Mouse (Mus musculus) C2C12 (cell line): ENCODE results near the gene Pts. TPM values are rescaled to one million over a fixed set of nuclear protein-coding genes. Genes with fewer than 3 reads are reported as not detected.
A peak's percentile ranks its signal among the peaks of the same experiment; 100 is the strongest.

ENCODE experiments used
- H3K27me3 ChIP-seq: one replicate; pipeline ENCODE4 v1.6.1; 2011; ENCODE audit not compliant: control insufficient read depth, insufficient read depth, insufficient read length
- H3K36me3 ChIP-seq: one replicate; pipeline ENCODE4 v1.6.1; 2011; ENCODE audit not compliant: control insufficient read depth, insufficient read depth
- H3K4me3 ChIP-seq: one replicate; pipeline ENCODE4 v1.5.1; 2011; ENCODE audit warnings: mild to moderate bottlenecking, control low read depth; ENCODE audit not compliant: poor library complexity, insufficient read depth, severe bottlenecking
- H3K79me2 ChIP-seq: one replicate; pipeline ENCODE4 v1.6.1; 2011; ENCODE audit not compliant: control insufficient read depth, insufficient read depth
- H3K79me3 ChIP-seq: one replicate; pipeline ENCODE4 v1.6.1; 2011; ENCODE audit warnings: low read depth, control low read depth
- H3ac ChIP-seq: one replicate; pipeline ENCODE3; 2011; ENCODE audit warnings: low read depth; ENCODE audit not compliant: control insufficient read depth, insufficient read length
- CEBPB ChIP-seq: IDR thresholded peaks from one replicate; pipeline ENCODE4 v1.6.1; 2011; ENCODE audit warnings: low read depth, mild to moderate bottlenecking, control low read depth, moderate library complexity
- CTCF ChIP-seq: IDR thresholded peaks from one replicate; pipeline ENCODE4 v1.5.1; 2011; ENCODE audit not compliant: control insufficient read depth, insufficient read depth, insufficient read length
- FOSL1 ChIP-seq: IDR thresholded peaks from one replicate; pipeline ENCODE4 v1.8.0; 2011; ENCODE audit warnings: mild to moderate bottlenecking, low read length; ENCODE audit not compliant: poor library complexity, insufficient read depth, severe bottlenecking
- MAX ChIP-seq: IDR thresholded peaks from one replicate; pipeline ENCODE4 v1.6.1; 2011; ENCODE audit warnings: mild to moderate bottlenecking, control low read depth
- MYOD1 ChIP-seq: IDR thresholded peaks from one replicate; pipeline ENCODE4 v1.6.1; 2011; ENCODE audit warnings: low read depth; ENCODE audit not compliant: control insufficient read depth, insufficient read length
- MYOG ChIP-seq: IDR thresholded peaks from one replicate; pipeline ENCODE4 v1.6.1; 2011; ENCODE audit not compliant: control insufficient read depth, insufficient read length; ENCODE audit errors: extremely low read depth
- USF1 ChIP-seq: IDR thresholded peaks from one replicate; pipeline ENCODE4 v1.6.1; 2011; ENCODE audit warnings: low read depth, mild to moderate bottlenecking, control low read depth, moderate library complexity
- long read RNA-seq, 2 experiments: library from polyadenylated mRNA; unstranded; transcript quantifications; one replicate each; pipeline ENCODE4 v2.0.0; 2019 to 2020
- polyA plus RNA-seq: library from polyadenylated mRNA; unstranded; fragments of >200 nt; fragmentation: generic; extraction: Trizol; gene quantifications from one replicate; pipeline ENCODE4 v1.2.1, GENCODE M21; 2012; ENCODE audit warnings: missing spikeins

Gene Pts
- polyA plus RNA-seq = 11.0 TPM
- long read RNA-seq, experiment 1, full-length matches to known transcripts = 22 of 33 reads
- long read RNA-seq, experiment 1, partial matches to known transcripts = 1 of 33 reads
- long read RNA-seq, experiment 1, other reads (novel, unspliced or antisense) = 10 of 33 reads
- long read RNA-seq, experiment 2, transcript Pts-201 (6 exons, 1,046 nt) = major isoform, 9 of 11 reads
- long read RNA-seq, experiment 2, partial matches to known transcripts = 0 of 11 reads
- long read RNA-seq, experiment 2, other reads (novel, unspliced or antisense) = 2 of 11 reads

DNA sequence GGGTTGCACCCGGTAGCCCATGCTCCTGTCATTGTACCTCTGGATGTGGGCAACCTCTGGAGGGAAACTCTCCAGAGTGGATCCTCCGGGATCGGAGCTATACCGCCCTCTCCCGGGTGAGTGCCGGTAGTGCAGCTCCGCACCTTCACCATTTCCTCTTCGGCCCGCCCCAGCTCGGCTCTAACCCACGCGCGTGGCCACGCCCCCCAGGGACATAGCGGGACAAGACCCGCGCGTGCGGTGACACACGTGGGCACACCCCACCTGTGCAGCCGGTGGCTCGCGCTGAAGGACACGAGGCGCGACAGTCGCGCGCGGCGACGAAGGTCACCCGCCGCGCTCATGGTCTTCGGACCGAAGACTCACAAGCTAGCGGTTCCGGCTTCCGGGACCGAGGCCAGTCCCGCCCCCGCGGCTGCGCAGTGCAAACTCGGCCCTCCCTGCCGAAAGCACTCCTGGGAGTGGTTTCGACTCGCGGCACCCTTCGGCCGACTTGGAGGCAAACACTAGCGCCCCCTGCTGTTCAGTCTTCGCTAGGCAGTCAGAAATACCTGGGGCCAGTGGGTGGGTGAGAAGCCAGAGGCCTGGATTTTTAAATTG lies at the start of gene Pts:
TSS of gene Pts (minus strand) at position 432 of the 600 bp plus-strand sequence.
- peak; percentile 65 for TF ChIP-seq MAX
- no peak for TF ChIP-seq MYOD1
- no peak for TF ChIP-seq FOSL1
- peak; percentile 84 for TF ChIP-seq CTCF
- TF ChIP-seq CEBPB = no peak

DNA sequence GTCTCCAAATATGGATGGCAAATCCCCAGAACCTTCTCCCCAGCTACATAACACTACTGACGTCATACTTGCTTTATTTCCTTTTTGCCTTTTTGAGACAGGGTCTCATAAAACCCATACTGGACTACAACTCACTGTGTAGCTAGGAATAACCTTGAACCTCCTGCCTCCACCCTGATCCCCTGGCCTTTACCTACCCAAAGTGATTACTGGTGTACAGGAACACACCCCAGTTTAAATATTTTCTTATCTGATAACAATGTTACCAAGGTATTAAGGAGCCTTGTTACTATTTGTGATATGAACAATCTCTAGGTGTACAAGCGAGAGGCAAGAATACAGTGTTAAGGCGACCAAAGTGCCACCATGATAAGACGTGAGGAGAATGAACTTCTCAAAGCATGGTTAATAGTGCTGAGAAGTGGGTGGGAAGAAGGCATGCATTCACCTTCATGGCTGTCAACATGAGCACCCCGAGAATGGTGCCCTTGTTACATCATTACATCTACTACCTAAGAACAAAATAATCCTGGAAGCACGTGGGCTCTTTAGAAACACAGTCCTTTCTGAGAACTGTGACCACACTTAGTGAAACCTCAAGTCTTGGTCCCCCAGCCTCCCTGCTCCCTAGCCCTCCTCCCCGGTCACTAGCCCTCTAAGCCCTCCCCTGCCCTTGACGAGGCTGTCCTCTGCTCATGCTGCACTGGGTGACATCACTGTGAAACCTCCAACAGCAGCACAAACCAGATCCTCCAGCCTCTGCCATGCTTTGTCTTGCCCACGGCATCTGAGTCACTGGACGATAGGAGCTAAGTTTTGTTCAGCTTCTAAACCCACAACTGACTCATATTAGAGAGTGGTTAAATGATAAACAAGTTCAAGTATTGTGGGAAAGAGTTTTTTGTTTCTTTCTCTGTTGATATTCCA lies 41.3 kb upstream of the Pts start:
- Histone ChIP-seq H3K36me3 (no peaks in the 10 kb centered on the region), H3ac (no peak overlapping the region), H3K4me3 (no peak overlapping the region), H3K79me3 (no peaks in the 10 kb centered on the region), H3K27me3 (no peaks in the 10 kb centered on the region), H3K79me2 (no peaks in the 10 kb centered on the region)
- TF ChIP-seq MYOG = no peak
- TF ChIP-seq MAX = peak; percentile 30

More for the DNA sequence above, at the start of gene Pts:
- H3K79me2 ChIP-seq = peaks cover 11% of the 10 kb centered on the region
- peak within 1 kb of the TSS; percentile 97 for H3ac ChIP-seq
- H3K79me3 ChIP-seq = no peaks in the 10 kb centered on the region
- H3K4me3 ChIP-seq = peak within 1 kb of the TSS; percentile 39
- no peaks in the 10 kb centered on the region for H3K27me3 ChIP-seq
- no peaks in the 10 kb centered on the region for H3K36me3 ChIP-seq

DNA sequence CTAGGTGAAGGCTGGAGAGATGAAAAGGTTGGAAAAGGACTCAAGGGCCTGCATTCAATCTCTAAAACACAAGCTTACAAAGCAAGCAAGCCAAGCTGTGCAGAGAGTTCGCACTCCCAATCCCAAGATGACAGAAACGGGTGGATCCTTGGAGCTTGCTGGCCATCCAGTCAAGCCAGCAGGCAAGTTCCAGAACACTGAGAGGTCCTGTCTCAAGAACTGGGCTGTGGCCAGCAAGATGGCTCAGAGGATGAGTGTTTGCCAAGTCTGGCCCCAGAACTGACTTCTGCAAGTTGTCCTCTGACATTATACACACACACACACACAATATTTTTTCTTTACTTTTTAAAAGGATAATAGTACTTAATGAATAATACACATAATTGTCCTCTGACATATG lies 39.4 kb upstream of the Pts start:
- TF ChIP-seq MAX (no peak), CEBPB (no peak)
- no peaks in the 10 kb centered on the region for H3K27me3 ChIP-seq
- no peaks in the 10 kb centered on the region for H3K79me3 ChIP-seq
- H3K4me3 ChIP-seq = no peak overlapping the region
- H3K79me2 ChIP-seq = no peaks in the 10 kb centered on the region
- H3ac ChIP-seq = no peak overlapping the region
- no peaks in the 10 kb centered on the region for H3K36me3 ChIP-seq

GRCm38 (mm10) chr9:50567372-50567771 lies 38.8 kb upstream of the Pts start:
- Histone ChIP-seq H3K4me3 (no peak overlapping the region), H3ac (no peak overlapping the region), H3K36me3 (no peaks in the 10 kb centered on the region), H3K79me2 (no peaks in the 10 kb centered on the region), H3K27me3 (no peaks in the 10 kb centered on the region), H3K79me3 (no peaks in the 10 kb centered on the region)
- TF ChIP-seq MYOG (no peak), FOSL1 (no peak), CTCF (no peak), CEBPB (no peak), USF1 (no peak), MYOD1 (no peak), MAX (no peak)

GRCm38 (mm10) chr9:50565940-50566339 lies 37.4 kb upstream of the Pts start:
- no peak for TF ChIP-seq FOSL1
- TF ChIP-seq CTCF = no peak
- TF ChIP-seq MAX = no peak
- no peak for TF ChIP-seq USF1
- no peak for TF ChIP-seq MYOG
- no peak for TF ChIP-seq MYOD1
- TF ChIP-seq CEBPB = no peak
- H3K4me3 ChIP-seq = no peak overlapping the region
- H3ac ChIP-seq = no peak overlapping the region
- no peaks in the 10 kb centered on the region for H3K79me3 ChIP-seq
- H3K27me3 ChIP-seq = no peaks in the 10 kb centered on the region
- H3K79me2 ChIP-seq = no peaks in the 10 kb centered on the region
- H3K36me3 ChIP-seq = no peaks in the 10 kb centered on the region

GRCm38 (mm10) chr9:50565173-50565572 lies 36.6 kb upstream of the Pts start:
- H3K4me3 ChIP-seq = no peak overlapping the region
- no peak for TF ChIP-seq CEBPB
- no peak for TF ChIP-seq MYOG
- no peak for TF ChIP-seq FOSL1
- no peak for TF ChIP-seq CTCF
- TF ChIP-seq MYOD1 = no peak
- no peak overlapping the region for H3ac ChIP-seq
- H3K79me3 ChIP-seq = no peaks in the 10 kb centered on the region
- H3K36me3 ChIP-seq = no peaks in the 10 kb centered on the region
- H3K27me3 ChIP-seq = no peaks in the 10 kb centered on the region
- no peaks in the 10 kb centered on the region for H3K79me2 ChIP-seq
